Mouse (Mus musculus): Measurements from ENCODE around the gene Lpar3. TPM values are rescaled to one million over a fixed set of nuclear protein-coding genes. Genes with fewer than 3 reads are reported as not detected.
A peak's percentile ranks its signal among the peaks of the same experiment; 100 is the strongest.

Gene Lpar3
- polyA plus RNA-seq (2015; fragmentation: Nextera tagmentation; extraction: Ambion mirVana): 0.06 TPM in 1 of 2 replicates, not detected in the other

DNA sequence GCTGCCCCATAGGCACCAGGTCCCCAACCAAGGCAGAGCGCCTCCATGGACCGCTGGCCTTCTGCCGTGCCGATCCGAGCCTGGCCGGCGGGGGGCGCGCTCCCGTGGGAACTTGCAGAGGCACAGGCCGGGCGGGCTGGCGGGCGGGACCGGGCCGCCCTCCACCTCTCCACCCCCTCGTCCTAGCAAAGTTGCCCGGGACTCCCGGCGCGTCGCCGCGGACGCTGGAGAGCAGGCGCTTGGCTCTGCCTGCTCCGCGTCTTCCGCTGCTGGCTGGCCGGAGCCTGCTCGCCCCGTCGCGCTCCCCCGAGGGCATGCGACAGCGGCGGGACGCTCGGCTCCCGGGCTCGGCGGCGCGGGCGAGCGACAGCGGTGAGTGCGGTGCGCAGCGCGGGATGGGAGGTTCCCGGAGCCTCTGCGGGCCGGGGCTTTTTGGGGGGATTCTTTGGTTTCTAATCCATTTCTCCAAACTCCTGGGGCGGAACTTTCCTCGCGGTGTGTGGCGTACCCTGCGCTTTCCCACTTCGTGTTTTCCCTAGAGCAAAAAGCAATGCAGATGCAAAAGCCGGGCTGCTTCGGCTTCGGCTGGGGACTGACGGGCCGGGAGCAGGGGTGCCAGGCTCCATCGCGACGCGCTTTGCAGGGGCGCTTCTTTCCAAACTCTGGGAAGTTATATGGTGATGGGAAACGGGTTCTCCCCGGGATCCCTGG is at the start of gene Lpar3:
TSS of gene Lpar3 (plus strand) at position 188 of the 711 bp plus-strand sequence.
- 2% methylated on average over 71 of the region's 73 CpGs for WGBS (ENCODE audit: insufficient replicate concordance)
- H3K4me1 ChIP-seq (ENCODE audit: control insufficient read depth, low read depth, low read length): no peaks in the 10 kb centered on the region
- peak within 1 kb of the TSS; percentile 40 for H3K4me3 ChIP-seq (ENCODE audit: low read depth, low read length)
- no peaks in the 10 kb centered on the region for H3K9me3 ChIP-seq (replicated peaks; ENCODE audit: control insufficient read depth, low read length)
- no peak within 1 kb of the TSS for H3K27ac ChIP-seq (ENCODE audit: low read length)
- peaks cover 25% of the 10 kb centered on the region for H3K27me3 ChIP-seq (ENCODE audit: control insufficient read depth, insufficient read depth, low read depth, low read length)
- no peak within 1 kb of the TSS for H3K9ac ChIP-seq (ENCODE audit: low read depth, low read length)
- peak within 1 kb of the TSS; percentile 61 for H3K4me2 ChIP-seq (ENCODE audit: low read depth, low read length)
- no peaks in the 10 kb centered on the region for H3K36me3 ChIP-seq (ENCODE audit: control insufficient read depth, insufficient read depth)
- peak; percentile 58 for ATAC-seq (ENCODE audit: low read depth)

DNA sequence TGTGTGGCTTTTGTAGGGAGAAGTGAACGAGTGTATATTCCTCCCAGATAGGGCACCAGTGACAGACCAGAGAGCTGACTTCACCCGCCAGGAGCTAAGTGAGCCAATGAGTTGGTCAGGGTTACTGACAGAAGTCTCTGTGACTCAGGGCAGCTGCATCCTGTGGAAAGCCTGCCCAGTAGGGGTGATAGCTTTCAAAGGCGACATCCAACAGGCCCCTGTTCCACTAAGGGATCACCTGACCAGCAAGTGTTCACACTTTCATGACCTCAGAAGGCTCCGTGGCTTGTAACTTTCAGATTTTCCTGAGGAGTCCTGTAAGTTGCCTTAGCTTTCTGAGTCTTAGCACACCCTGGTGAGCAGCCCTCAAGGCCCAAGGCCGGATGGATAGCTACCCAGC is 47.7 kb upstream of the Lpar3 start:
- Histone ChIP-seq H3K27ac (ENCODE audit: low read length) (no peak overlapping the region), H3K4me2 (ENCODE audit: low read depth, low read length) (no peak overlapping the region), H3K9ac (ENCODE audit: low read depth, low read length) (no peak overlapping the region), H3K4me1 (ENCODE audit: control insufficient read depth, low read depth, low read length) (no peaks in the 10 kb centered on the region), H3K4me3 (ENCODE audit: low read depth, low read length) (no peak overlapping the region), H3K27me3 (ENCODE audit: control insufficient read depth, insufficient read depth, low read depth, low read length) (no peaks in the 10 kb centered on the region), H3K9me3 (replicated peaks; ENCODE audit: control insufficient read depth, low read length) (no peaks in the 10 kb centered on the region), H3K36me3 (ENCODE audit: control insufficient read depth, insufficient read depth) (peaks cover 5% of the 10 kb centered on the region)
- WGBS (ENCODE audit: insufficient replicate concordance): 56% methylated on average over 5 of the region's 5 CpGs
- ATAC-seq (ENCODE audit: low read depth): no peak

DNA sequence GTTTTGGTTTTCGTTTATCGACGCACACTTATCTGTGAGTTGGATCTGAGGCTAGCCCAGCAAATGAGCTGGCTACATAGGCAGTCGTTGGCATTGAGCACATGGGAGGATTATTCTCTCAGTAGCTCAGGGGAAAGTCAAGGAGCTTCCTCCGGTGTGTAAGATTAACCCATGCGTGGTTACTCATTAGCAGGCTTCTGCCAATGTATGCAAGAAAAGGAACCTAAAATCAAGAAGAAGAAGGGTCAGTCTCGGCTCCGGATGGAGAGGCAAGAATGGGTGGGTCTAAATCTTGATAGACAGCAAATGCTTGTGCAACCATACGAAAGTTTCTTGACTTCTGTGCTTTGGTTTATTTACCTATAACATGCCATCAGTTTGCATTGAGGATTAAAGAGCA is 46.5 kb upstream of the Lpar3 start:
- Histone ChIP-seq H3K4me2 (ENCODE audit: low read depth, low read length) (no peak overlapping the region), H3K4me3 (ENCODE audit: low read depth, low read length) (no peak overlapping the region), H3K9ac (ENCODE audit: low read depth, low read length) (no peak overlapping the region), H3K4me1 (ENCODE audit: control insufficient read depth, low read depth, low read length) (no peaks in the 10 kb centered on the region), H3K9me3 (replicated peaks; ENCODE audit: control insufficient read depth, low read length) (no peaks in the 10 kb centered on the region), H3K27me3 (ENCODE audit: control insufficient read depth, insufficient read depth, low read depth, low read length) (no peaks in the 10 kb centered on the region), H3K27ac (ENCODE audit: low read length) (no peak overlapping the region), H3K36me3 (ENCODE audit: control insufficient read depth, insufficient read depth) (peaks cover 5% of the 10 kb centered on the region)
- ATAC-seq (ENCODE audit: low read depth): no peak
- WGBS (ENCODE audit: insufficient replicate concordance): 69% methylated on average over 9 of the region's 9 CpGs

DNA sequence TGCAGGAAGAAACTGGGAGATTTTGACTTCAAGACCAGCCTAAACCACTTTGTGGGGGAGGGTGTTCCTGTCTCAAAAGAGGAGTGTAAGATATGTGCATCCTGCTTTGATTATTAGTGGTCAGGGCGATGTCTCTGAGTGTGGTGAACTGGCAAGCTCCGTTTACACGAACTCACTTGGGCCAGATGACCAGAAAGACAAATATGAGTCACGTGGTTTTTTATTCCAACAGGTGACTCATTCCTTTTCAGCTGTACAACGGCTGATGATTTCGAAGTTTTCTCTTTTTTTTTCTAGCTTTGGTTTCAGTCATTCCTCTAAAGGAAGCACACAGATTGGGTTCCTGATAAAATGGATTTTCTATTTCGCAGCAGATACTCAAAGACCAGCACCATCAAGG is 43.5 kb upstream of the Lpar3 start:
- no peak for ATAC-seq (ENCODE audit: low read depth)
- 45% methylated on average over 7 of the region's 7 CpGs for WGBS (ENCODE audit: insufficient replicate concordance)
- no peak overlapping the region for H3K4me2 ChIP-seq (ENCODE audit: low read depth, low read length)

DNA sequence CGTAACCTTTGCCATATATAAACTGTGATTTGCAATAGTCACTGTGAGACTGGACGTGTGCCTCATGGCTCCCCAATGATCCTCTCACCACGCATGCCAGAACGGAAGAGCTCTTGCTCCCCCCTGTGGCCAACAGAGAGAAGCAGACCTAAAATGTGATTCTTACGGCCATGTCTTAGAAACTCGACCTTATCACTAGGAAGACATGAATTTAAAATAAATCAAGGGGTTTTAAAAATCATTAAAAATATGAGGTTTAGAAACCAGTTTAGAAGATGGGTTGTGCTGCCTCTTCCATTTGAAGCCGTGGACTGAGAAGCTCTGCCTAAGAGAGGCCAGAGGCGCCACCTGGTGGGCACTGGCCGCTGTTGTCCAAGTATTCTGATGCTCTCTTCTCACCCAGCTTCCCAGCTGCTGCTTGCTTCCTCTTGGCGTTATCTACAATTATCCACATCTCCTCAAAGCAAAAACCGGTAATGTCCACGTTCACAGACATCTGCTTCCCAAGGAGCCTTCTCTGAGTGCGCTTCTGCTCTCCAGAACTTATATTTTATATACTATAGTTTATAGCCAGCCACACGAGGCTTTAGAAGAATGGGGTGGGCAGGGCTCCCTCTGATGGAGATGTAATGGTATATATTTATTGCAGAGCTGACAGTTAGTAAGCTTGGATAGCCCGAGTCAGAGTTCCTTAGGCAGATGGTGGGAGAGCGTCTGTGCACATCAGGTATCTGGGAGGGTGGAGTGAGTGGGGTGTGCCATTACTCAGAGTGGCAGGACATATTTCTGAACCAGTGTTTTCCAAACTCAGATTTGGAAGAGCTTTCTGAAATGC is 42.8 kb upstream of the Lpar3 start:
- Histone ChIP-seq H3K4me2 (ENCODE audit: low read depth, low read length) (peak overlapping the region; percentile 30; the same call in 1 of the 2 replicates), H3K4me1 (ENCODE audit: control insufficient read depth, low read depth, low read length) (no peaks in the 10 kb centered on the region), H3K9me3 (replicated peaks; ENCODE audit: control insufficient read depth, low read length) (no peaks in the 10 kb centered on the region), H3K27ac (ENCODE audit: low read length) (no peak overlapping the region), H3K27me3 (ENCODE audit: control insufficient read depth, insufficient read depth, low read depth, low read length) (no peaks in the 10 kb centered on the region), H3K36me3 (ENCODE audit: control insufficient read depth, insufficient read depth) (no peaks in the 10 kb centered on the region), H3K9ac (ENCODE audit: low read depth, low read length) (no peak overlapping the region), H3K4me3 (ENCODE audit: low read depth, low read length) (no peak overlapping the region)
- WGBS (ENCODE audit: insufficient replicate concordance): 7% methylated on average over 16 of the region's 16 CpGs
- no peak; the same call in 1 of the 2 replicates for ATAC-seq (ENCODE audit: low read depth)

More for the DNA sequence above, 43.5 kb upstream of the Lpar3 start:
- Histone ChIP-seq H3K36me3 (ENCODE audit: control insufficient read depth, insufficient read depth) (no peaks in the 10 kb centered on the region), H3K9me3 (replicated peaks; ENCODE audit: control insufficient read depth, low read length) (no peaks in the 10 kb centered on the region), H3K4me1 (ENCODE audit: control insufficient read depth, low read depth, low read length) (no peaks in the 10 kb centered on the region), H3K27ac (ENCODE audit: low read length) (no peak overlapping the region), H3K27me3 (ENCODE audit: control insufficient read depth, insufficient read depth, low read depth, low read length) (no peaks in the 10 kb centered on the region), H3K9ac (ENCODE audit: low read depth, low read length) (no peak overlapping the region), H3K4me3 (ENCODE audit: low read depth, low read length) (no peak overlapping the region)

DNA sequence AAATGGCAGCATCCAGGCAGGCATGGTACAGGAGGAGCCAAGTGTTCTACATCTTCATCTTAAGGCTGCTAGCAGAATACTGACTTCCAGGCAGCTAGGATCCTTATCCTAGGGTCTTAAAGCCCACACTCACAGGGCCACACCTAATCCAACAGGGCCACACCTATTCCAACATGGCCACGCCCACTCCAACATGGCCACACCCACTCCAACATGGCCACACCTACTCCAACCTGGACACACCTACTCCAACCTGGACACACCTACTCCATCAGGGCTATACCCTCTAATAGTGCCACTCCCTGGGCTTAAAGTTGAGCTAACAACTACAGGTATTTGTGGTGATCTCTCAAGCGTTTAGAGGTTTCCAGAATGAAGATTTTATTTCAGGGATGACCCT is 40.4 kb upstream of the Lpar3 start:
- Histone ChIP-seq H3K9me3 (replicated peaks; ENCODE audit: control insufficient read depth, low read length) (no peaks in the 10 kb centered on the region), H3K36me3 (ENCODE audit: control insufficient read depth, insufficient read depth) (no peaks in the 10 kb centered on the region), H3K9ac (ENCODE audit: low read depth, low read length) (no peak overlapping the region), H3K27me3 (ENCODE audit: control insufficient read depth, insufficient read depth, low read depth, low read length) (no peaks in the 10 kb centered on the region), H3K27ac (ENCODE audit: low read length) (no peak overlapping the region), H3K4me3 (ENCODE audit: low read depth, low read length) (no peak overlapping the region), H3K4me1 (ENCODE audit: control insufficient read depth, low read depth, low read length) (no peaks in the 10 kb centered on the region), H3K4me2 (ENCODE audit: low read depth, low read length) (no peak overlapping the region)
- ATAC-seq (ENCODE audit: low read depth): no peak
- WGBS (ENCODE audit: insufficient replicate concordance): 33% methylated on average over 2 of the region's 2 CpGs

DNA sequence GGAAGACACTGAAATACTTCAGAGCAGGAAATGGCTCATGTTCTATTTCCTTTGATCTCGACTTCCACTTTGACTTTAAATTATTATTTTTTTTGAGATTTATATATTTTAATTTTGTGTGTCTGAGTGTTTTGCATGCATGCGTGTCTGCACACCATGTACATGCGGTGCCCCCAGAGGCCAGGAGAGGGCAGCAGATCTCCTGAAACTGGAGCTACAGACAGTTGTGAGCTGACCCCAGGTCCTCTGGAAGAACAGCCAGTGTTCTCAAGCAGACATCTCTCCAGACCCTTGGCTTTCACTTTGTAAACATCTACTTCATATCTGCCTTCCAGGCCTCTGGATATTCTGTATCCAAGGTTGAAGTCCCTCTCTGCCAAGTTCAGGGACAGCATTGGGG is 39.8 kb upstream of the Lpar3 start:
- H3K4me3 ChIP-seq (ENCODE audit: low read depth, low read length): no peak overlapping the region
- no peak for ATAC-seq (ENCODE audit: low read depth)
- no peaks in the 10 kb centered on the region for H3K9me3 ChIP-seq (replicated peaks; ENCODE audit: control insufficient read depth, low read length)
- no peaks in the 10 kb centered on the region for H3K36me3 ChIP-seq (ENCODE audit: control insufficient read depth, insufficient read depth)
- H3K27me3 ChIP-seq (ENCODE audit: control insufficient read depth, insufficient read depth, low read depth, low read length): no peaks in the 10 kb centered on the region
- H3K4me2 ChIP-seq (ENCODE audit: low read depth, low read length): no peak overlapping the region
- H3K9ac ChIP-seq (ENCODE audit: low read depth, low read length): no peak overlapping the region
- WGBS (ENCODE audit: insufficient replicate concordance): 29% methylated on average over 3 of the region's 3 CpGs
- H3K4me1 ChIP-seq (ENCODE audit: control insufficient read depth, low read depth, low read length): no peaks in the 10 kb centered on the region
- H3K27ac ChIP-seq (ENCODE audit: low read length): no peak overlapping the region

DNA sequence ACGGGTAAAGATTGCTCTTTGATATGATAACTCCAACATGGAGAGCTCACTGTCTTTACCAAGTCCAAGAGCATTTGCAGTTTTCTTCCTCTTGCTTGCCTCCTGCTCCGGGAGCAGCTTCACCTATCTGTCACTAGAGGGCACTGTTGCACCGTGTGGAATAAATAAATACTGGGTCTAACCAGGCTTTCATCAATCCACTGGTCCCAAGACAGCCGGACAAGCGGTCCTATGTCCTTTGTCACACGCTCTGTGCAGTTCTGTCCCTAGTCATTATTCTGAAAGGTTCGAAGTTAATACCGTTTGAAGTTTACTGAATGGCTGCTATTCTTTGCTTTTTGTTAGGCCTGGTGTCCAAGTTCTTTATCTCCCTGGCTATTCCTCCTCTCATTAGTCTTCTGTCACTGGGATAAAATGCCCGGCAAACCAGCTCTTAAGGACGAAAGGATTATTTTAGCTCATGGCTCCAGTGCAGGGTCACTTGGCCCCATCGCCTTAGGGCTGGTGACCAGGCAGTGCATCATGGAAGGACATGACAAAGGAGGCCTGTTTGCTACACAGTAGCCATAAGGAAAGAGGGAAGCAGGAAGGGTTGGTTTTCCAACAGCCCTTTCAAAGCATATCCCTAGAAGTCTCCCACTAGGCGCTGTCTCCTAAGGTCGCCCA is 35.6 kb upstream of the Lpar3 start:
- H3K27me3 ChIP-seq (ENCODE audit: control insufficient read depth, insufficient read depth, low read depth, low read length): no peaks in the 10 kb centered on the region

More for the DNA sequence above, 35.6 kb upstream of the Lpar3 start:
- H3K36me3 ChIP-seq (ENCODE audit: control insufficient read depth, insufficient read depth): no peaks in the 10 kb centered on the region
- no peak for ATAC-seq (ENCODE audit: low read depth)
- H3K4me2 ChIP-seq (ENCODE audit: low read depth, low read length): no peak overlapping the region
- H3K9ac ChIP-seq (ENCODE audit: low read depth, low read length): no peak overlapping the region
- H3K9me3 ChIP-seq (replicated peaks; ENCODE audit: control insufficient read depth, low read length): no peaks in the 10 kb centered on the region
- no peaks in the 10 kb centered on the region for H3K4me1 ChIP-seq (ENCODE audit: control insufficient read depth, low read depth, low read length)
- 34% methylated on average over 13 of the region's 13 CpGs for WGBS (ENCODE audit: insufficient replicate concordance)
- no peak overlapping the region for H3K4me3 ChIP-seq (ENCODE audit: low read depth, low read length)
- no peak overlapping the region for H3K27ac ChIP-seq (ENCODE audit: low read length)
